Mouse (Mus musculus) frontal cortex, postnatal 10 days (tissue): ENCODE measurements around the gene Lgmn.

Source experiments
- DNase-seq, 2 experiments: peaks; one replicate each; pipeline ENCODE4 v3.0.0; 2022; ENCODE audit warnings: low spot score in 2 of 2, mixed read lengths in 1 of 2

Lgmn gene

DNA sequence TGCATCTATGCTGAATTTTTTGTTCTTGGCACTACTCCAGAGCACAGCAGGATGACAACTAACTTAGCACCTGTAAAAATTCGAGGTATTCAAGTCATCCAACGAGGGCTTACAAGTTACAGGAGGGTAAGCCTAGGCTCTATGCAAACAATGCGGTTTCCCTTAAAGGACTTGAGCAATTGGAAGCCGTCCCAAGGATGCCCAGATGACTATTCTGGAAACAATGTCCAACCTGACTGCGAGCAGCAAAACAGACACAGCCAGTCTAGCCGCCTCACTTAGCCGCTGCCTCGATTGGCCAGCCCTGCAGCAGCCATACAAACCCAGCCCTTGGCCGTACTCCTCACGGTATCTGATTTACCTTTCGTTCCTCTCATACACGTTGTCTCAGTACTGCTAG, 7.4 kb downstream of the Lgmn start:
- DNase-seq = no peak

GRCm38 (mm10) chr12:102430228-102430627, 9.4 kb downstream of the Lgmn start:
- DNase-seq = no peak

DNA sequence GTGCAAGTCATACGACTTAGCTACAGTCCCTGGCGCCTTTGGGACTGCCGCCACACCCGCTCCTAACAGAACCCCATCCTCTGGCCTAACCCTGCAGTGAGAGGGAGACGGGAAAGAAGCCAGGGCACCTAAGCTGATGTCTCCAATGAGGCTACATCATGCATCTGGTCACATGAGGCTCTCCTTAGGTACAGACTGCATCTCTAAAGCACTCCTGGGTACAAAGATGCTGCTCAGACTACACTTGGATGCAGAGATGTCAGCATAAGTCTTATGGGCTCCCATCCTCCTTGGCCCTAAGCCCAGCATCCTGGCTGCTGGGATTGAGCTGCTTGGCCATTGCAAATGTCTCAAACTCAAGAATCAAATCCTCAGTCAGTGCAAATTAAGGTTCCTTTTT, 10.0 kb downstream of the Lgmn start:
- DNase-seq = no peak

DNA sequence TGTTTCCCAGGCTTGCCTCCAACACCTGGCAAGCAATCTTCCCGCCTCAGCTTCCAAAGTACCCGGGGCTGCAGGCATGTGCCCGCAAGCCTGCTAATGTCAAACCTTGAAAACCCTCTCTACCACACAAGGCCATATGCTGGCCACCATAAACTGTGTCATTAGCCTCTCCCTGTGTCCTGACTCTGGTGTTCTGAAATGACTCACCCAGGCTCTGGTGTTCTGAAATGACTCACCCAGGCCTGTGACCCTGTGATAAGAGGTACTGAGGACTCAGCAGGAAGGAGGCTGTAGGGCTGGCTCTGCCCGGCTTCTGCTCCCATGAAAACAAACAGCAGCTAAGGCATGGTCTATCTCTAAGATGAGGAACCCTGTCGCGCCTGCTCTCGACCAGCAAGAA, 13.3 kb downstream of the Lgmn start:
- DNase-seq = no peak

DNA sequence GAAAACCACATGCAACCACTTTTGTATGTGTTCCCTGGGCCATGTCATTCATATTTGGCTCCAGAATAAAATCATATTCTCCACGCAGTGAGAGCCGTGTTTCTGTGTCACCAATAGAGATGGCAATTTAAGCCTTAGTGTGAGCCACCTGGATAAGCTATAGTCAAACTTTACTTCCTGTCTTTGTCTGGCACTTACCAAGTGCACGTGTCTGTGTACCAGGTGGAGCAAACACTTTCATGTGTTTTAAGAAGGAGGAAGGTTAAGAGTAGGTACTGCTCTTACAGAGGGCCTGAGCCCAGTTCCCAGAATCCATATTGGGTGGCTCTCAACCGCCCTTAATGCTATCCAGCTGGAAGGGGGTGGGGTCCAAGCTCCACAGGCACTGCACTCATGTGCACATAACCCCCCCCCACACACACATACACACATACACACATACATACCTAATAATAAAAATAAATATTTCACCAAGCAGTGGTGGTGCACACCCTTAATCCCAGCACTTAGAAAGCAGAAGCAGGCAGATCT, 14.5 kb downstream of the Lgmn start:
- DNase-seq = no peak

DNA sequence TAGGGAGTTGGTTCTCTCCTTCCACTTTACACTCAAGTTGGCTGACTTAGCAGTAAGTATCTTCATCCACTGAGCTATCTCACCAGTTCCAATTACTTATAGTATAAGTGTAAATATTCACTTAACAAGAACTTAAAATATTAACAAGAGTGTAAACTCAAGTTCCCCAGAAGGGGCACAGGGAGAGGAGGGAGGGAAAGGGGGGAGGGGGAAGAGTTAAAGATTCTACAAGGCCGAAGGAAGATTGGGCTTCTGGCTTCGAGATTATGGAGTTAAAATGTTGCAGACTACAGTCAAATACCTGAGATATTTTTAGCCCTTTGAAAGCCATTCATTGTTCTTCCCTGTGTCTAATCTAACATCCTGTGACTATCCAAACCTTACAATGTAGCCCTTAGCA, 15.2 kb downstream of the Lgmn start:
- DNase-seq = no peak

GRCm38 (mm10) chr12:102423625-102424024, 16.0 kb downstream of the Lgmn start:
- DNase-seq = no peak

DNA sequence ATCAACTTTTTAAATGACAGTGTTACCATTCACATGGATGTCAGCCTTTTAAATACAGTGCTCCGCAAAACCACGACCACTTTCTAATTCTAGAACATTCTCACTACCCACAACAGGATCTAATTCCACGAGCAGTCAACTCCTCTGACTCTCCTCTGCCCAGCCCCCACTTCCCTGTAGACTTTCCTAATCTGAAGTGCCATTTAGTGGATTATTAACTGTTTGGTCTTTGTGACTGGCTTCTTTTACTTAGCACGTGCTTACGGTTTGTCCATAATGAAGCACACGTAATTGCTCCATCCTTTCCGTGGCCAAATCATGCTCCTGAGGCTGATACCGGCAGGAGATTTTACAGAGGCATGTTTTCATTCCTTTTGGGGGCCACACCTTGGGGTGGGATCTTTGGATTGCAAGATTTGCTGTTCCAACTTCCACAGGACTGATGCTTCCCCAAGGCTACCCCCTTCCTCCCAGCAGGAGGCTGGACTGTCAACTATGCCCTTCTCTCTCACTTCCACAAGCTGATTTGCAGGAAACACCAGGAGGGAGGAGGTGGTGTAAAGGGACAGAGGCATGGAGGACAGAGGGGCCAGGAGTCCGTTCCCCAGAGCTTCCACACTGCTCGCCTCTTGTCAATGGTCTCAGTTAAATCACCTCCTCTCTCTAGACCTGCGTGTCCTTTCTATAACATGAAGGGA, 16.8 kb downstream of the Lgmn start:
- DNase-seq = no peak

DNA sequence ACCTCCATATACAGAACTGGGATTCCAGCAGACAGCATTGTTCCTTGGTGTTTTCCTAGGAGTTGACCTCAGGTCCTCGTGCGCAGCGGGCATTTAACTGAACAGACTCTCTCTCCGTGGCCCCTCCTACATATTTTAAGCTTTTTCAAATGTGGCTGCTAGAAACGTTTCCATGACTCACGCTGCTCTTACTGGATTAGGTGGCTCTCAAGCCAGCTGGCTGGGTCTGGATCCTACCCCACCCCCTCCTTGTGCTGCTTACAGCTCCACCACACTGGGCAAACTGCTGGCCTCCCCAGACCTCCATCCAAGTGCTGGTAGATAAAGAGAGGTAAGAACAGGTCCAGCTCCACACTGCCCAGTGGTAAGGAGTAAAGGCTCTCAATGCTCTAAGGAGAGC, 17.5 kb downstream of the Lgmn start:
- no peak for DNase-seq

DNA sequence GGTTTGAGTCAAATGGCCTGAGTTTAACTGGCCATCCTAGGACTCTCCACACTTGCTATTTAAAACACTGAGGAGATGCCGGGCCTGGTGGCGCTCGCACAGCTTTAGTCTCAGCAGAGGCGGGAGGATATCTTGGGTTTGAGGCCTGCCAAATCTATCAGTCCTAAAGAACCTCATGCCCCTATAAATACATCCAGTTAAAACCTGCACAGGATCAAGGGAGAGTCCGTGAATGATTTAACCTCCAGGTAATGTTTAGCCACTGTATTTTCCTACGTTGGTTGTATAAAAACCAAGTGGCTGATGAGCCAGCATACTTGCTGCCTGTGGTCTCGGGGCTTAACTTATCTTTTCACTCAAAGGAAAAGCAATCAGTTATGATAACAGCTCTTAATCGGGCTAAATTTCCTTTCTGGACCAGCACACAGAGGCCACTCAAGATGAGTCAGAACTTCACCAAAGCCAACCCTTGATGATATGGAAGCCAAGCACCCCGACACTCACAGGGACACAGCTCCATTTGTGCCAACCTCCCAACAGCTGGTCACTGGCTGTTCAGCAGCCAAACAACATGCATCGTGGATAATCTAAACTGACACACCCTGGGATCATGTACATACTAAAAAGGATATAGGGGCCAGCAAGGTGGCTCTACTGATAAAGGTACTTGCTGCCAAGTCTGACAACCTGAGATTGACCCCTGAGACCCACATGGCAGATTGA, 19.3 kb downstream of the Lgmn start:
- no peak for DNase-seq

DNA sequence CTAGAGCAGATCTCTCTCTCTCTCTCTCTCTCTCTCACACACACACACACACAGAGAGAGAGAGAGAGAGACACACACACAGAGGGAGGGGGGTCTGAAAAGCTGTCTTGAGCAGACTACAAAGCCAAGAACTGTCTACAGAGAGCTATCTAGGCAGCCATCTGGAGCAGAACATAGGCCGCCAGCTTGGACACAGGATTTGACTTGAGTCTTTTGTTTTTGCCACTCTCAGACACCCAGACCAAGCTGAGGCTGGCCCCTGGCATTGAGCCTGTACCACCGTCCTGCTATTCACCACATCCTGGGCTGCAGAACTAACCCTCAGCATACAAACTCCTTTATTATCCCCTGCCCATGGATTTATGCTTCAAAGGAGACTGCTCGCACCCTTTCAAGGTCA, 20.1 kb downstream of the Lgmn start:
- no peak for DNase-seq

GRCm38 (mm10) chr12:102417701-102418100, 21.9 kb downstream of the Lgmn start:
- DNase-seq = no peak

GRCm38 (mm10) chr12:102416955-102417510, 22.6 kb downstream of the Lgmn start:
- DNase-seq = no peak

DNA sequence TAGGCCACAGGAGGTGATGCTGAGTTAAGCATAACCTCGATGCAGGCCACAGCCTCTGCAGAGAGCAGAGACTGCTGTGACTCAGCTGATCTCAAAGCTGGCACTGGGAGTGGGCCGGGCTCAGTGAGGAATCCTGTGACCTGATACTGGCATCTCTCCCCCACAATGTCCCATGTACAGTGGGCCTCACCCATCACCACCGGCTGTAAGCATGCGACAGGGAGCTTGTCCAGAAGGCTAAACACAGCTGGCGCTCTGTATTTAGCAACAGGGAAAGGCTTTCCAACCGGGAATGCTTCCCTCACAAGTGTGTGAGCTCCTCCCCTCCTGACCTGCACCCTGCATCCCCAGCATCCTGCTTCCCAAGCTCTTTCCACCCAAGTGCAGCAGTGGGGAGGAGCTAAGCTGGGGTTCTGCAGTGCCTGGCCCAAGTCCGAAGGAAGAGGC, 23.2 kb downstream of the Lgmn start:
- peak in 1 of 2 experiments; percentile 38 for DNase-seq

GRCm38 (mm10) chr12:102414686-102415085, 24.9 kb downstream of the Lgmn start:
- no peak for DNase-seq

DNA sequence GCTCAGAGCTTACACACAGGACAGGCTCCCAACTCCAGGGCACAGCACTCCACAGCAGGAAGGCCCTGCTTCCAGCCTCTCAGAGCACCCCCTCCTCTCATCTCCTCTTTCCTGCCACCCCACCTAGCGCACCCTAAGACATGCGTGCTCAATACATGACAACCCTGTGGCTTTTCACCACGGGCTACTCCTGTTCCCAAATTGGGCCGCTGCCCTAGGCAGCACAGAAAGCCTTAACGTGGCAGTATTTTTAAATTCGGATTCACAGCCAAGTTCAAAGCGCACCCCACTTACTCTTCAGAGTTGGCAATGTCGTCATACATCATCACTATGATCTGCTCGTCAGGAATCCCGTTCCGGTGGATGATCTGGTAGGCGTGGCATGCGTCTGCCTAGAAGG, 26.4 kb downstream of the Lgmn start:
- DNase-seq = no peak

GRCm38 (mm10) chr12:102398588-102398987, 41.0 kb downstream of the Lgmn start:
- DNase-seq = no peak

DNA sequence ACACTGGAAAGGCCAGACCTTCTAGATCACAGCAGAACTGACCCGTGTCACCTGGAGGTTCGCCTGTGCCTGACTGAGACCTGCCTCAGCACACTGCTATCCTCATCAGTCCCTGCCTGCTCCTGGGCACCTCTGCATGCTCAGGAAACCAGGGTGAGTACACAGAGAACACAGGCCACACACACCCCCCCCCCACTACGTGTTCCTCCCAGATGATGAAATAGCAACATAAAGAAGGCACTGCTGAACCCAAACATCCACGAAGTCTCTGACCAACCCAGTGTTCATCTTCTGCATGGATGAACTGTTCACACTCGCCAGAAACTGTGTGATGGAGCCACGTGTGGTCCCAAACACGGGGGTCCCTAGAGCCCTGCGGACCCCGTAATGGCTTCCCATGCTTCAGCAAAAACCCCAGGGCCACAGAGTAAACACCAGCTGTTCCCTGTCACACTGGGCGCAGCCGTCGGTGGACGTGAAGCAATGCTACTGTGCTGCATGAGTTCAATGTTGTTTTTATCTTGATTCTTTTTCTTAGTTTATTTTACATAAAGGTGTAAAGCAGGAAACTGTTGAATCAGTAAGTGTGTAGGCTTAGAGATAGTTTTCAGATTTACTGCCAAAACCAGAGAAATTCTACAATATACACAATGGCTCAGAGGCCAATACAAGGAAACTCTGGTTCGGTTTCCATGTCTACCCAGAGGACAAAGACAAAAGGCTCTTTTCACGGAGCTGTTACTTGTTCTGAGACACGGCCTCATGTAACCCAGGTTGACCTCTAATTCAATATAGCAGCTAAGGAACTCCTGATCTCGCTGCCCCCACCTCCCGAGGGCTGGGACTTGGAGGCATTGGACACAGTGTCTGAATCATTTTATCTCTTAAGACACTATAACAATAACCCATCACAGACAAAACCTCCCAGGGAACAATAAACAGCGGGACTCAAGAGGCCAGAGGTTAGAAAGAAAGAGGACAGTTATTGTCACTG, 43.3 kb downstream of the Lgmn start:
- DNase-seq = no peak

GRCm38 (mm10) chr12:102395537-102395936, 44.1 kb downstream of the Lgmn start:
- no peak for DNase-seq

DNA sequence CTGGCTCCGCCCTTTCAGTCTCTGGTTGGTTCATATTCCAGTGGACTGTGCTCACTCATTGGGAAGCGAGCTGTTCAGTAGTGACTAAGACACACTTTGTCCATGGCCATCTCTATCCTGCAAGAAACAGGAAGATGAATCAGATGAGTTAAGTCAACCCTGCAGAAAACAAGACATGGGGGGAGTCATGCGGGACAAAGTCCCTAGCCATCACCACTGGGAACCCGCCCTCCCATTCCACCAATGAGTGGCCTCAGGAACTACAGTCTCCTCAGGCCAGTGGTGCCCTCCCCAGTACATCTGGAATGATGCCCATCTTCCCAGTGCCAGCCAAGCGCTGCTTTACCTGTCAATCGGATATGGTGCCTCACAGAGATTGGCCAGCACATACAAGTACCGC, 45.1 kb downstream of the Lgmn start:
- no peak for DNase-seq

- no peak for DNase-seq
These were observed 47.6 kb downstream of the Lgmn start for GRCm38 (mm10) chr12:102391982-102392381.

DNA sequence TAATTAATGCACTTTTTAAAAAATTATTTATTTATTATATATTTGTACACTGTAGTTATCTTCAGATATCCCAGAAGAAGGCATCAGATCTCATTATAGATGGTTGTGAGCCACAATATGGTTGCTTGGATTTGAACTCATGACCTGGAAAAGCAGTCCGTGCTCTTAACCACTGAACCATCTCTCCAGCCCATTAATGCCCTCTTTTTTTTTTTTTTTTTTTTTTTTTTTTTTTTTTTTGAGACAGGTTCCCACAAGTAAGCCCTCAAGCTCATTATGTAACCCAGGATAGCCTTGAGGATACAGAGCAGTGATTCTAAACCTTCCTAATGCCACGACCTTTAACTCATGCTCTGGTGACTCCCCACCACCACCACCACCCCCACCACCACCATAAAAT, 48.5 kb downstream of the Lgmn start:
- DNase-seq = no peak
